Mouse (Mus musculus) CD8-positive naive resting alpha-beta T cell, adult 57 days (primary cell): ENCODE measurements around the gene Pafah1b2. TPM values are rescaled to one million over a fixed set of nuclear protein-coding genes. Genes with fewer than 3 reads are reported as not detected.

Experiments
- total RNA-seq: library from RNA; stranded (reverse); gene quantifications from one replicate; pipeline ENCODE4 v1.2.4, GENCODE M21; 2023

The Pafah1b2 gene
- total RNA-seq: 54.0 TPM

DNA sequence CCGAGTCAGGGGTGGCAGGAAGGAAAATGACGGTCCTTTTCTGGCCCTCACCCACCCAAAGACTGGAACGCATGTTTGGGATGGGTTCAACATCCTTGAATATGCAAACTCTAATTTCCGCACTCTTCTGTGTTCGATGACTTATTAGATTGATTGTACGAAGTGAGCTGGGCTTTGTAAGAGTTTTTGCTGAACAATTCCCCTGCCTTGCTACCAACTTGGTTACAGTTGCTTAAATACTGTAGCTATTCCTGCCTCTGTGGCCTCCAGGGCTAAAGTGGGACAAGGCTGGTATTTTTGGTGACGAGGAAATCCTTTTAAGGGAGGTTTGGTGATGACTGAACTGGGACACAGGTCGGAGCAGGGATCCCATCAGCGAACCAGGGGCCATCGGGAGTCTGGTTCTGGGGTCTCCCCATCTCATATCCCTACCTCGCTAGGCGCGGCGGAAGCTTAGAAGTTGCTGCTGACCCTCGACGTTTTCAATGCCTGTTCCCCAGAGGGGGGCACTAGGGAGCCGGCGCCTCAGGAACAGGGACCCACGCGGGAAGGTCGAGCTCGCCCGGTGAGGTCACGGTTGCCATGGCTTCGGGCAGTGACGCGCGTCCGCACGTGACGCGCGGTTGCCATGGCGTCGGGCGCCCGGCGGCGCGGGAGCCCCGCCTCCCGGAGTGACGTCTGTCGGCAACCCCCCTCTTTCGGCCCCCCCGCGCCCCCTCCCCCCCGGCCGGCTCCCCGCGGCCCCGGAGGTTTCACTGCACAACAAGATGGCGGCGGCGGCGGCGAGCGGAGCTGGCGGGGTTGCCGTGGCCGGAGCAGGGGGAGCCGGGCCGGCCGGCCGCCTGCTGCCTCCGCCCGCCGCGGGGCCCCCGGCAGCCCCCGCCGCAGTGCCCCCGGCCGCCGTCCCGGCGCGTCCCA is at the start of gene Pafah1b2, which contains the start of gene Sik3:
Gene Pafah1b2, minus strand, starts transcription at position 600 of the 918 bp plus-strand sequence.
Gene Sik3, plus strand, starts transcription at position 730 of the 918 bp plus-strand sequence.

DNA sequence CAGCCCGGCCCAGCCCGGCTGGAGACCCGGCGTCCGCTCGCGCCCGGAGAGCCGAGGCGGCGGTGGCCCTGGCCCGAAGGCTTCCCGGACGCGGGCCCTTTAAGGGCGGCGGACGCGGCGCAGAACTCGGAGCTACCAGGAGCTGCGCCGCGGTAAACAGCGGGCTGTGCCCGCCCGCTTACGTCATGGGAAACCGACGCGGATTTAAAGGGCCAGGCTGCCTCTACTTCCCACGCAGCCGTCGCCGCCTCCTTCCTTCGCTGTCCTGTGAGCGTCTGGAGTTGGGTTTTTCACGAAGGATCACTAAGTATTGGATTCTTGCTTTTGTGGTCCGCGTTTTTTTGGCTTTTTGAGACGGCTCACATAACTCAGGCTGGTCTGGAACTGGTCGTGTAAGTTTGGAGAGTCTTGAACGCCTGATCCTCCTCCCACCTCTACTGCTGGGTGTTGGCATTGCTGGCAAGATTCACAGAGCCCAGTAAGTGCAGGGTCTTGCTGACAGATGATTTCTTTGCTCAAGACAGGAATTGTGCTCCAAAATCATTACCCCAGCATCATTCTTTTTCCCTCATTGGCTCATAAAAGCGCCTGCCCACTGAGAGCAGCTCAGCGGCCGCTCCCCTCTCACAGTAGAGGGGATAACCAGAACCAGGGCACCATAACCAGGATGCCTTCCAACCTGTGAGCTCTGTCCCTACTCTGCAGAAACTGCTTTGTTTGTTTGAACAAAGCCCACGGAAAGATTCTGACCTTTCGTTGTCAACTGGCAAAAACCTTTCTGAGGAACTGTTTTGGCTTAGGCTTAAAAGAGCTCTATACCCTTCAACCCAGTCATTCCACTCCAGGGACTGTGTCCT is 57.2 kb downstream of the Pafah1b2 start, which contains the start of gene Sidt2:
Gene Sidt2, minus strand, starts transcription at position 152 of the 857 bp plus-strand sequence.

DNA sequence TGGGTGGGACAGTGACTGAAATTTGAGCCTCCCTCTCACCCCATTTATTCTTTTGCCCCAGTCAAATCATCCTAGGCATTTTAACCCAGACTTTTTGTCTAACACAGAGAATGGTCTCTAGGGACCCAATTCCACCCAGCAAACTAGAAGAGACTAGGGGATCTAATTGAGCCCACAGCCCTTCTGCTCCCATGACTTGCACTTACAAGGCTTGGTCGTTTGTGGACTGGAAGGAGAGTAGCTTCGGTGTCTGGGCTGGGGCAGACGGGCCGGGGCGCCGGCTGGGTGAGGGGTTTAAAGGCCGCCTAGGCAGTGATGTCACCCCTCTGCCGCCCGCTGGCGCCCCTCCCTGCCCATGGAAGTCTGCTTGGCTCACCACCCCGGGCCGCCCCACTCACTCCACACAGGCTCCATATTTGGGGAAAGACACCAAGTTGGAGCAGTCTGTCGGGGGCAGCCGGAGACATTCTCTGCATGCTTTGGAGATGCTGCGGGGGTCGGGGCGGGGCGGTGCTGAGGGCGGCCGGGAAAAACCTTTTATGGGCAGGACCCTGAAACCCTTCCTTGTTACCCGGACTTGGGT is 76.8 kb downstream of the Pafah1b2 start, which contains the start of gene Tagln:
Gene Tagln, minus strand, starts transcription at position 431 of the 583 bp plus-strand sequence.

Other genes with a start within 250 kb of the Pafah1b2 start
- gene Cep164, start 184.0 kb downstream of the Pafah1b2 start, total RNA-seq: 36.6 TPM
- 6.6 TPM for gene Bace1, start 174.1 kb downstream of the Pafah1b2 start, total RNA-seq
- gene Pcsk7, start 106.2 kb downstream of the Pafah1b2 start, total RNA-seq: 69.3 TPM
- gene Rnf214, start 105.8 kb downstream of the Pafah1b2 start, total RNA-seq: 35.5 TPM
- gene Tagln, start 76.6 kb downstream of the Pafah1b2 start, total RNA-seq: 4.8 TPM
- 319 TPM for gene Sidt2, start 57.4 kb downstream of the Pafah1b2 start, total RNA-seq
- gene Sik3, start 130 bp upstream of the Pafah1b2 start, total RNA-seq: 55.6 TPM
- gene Apoa1, start 215.9 kb upstream of the Pafah1b2 start, total RNA-seq: not detected
- gene Apoc3, start 222.9 kb upstream of the Pafah1b2 start, total RNA-seq: not detected
- not detected for gene Apoa4, start 228.0 kb upstream of the Pafah1b2 start, total RNA-seq